8 mouse cellular contexts compared by ENCODE assay signal in genomic region chr2:121501550-121501949, GRCm38 (mm10). TPM values are rescaled to one million over a fixed set of nuclear protein-coding genes. Genes with fewer than 3 reads are reported as not detected.
"Had no signal": no experiment of that assay in that cellular context is flagged by ENCODE, and none has a peak within 500 bp of the region (broad histone marks: within the 10 kb centered on the region; RNA-seq: fewer than 3 reads in every experiment).

No protein-coding gene starts in this region.

RNA-seq across cellular contexts. Expression of gene Serinc4, which starts 45.0 kb away (rescaled TPM):
- total RNA-seq: gastrocnemius, adult 18-20 months; gastrocnemius, adult 8-10 months; gastrocnemius, postnatal 14 days; gastrocnemius, postnatal 36 days; heart, adult 2 months; heart, postnatal 36 days; liver, adult 2 months had no signal
- polyA plus RNA-seq: intestine, embryonic 16.5 days had no signal
